Mouse (Mus musculus): ENCODE results near the gene Taf1b. TPM values are rescaled to one million over a fixed set of nuclear protein-coding genes. Genes with fewer than 3 reads are reported as not detected.

The Taf1b gene
- polyA plus RNA-seq, 1 experiment from 2014 or later = 19.7 TPM

DNA sequence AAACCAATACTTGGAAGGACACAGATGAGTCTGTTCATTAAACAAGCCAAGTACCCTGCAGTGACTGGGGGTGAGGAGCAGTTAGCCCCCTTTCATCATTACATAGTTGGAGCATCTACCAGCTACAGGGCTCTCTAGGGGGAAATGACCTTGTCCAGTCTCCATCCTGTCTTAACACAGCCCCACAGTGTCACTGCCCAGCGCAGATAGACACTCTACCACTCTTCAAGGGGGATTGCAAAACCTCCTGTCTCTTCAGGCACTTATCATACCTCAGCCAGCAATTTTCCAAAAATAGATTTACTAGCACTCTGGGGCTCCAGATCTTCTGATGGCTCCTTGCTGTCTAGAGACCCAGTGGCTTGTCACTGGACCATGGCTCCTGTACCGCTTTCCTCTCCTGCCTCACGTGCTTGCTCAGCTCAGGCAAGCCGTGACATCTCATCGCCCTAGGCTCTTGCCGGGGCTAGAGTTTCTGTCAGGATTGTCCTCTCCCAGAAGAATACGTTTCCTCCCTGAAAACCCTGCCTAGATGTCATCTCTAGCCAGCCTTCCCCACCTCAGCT, 65.3 kb downstream of the Taf1b start:
- Histone ChIP-seq H3K9me3 (no peaks in the 10 kb centered on the region), H3K36me3 (no peaks in the 10 kb centered on the region), H3K4me2 (no peak overlapping the region), H3K27ac (no peak overlapping the region), H3K4me1 (no peaks in the 10 kb centered on the region), H3K4me3 (replicated peaks) (no peak overlapping the region), H3K27me3 (replicated peaks) (no peaks in the 10 kb centered on the region), H3K9ac (no peak overlapping the region)
- ATAC-seq (ENCODE audit: insufficient read depth, low FRiP score, low read depth) = no peak
- 83% methylated on average over 7 of the region's 7 CpGs for WGBS

GRCm38 (mm10) chr12:24565311-24565710, 67.2 kb downstream of the Taf1b start:
- no peak overlapping the region for H3K4me2 ChIP-seq
- H3K4me1 ChIP-seq = no peaks in the 10 kb centered on the region
- H3K4me3 ChIP-seq (replicated peaks) = no peak overlapping the region
- H3K27ac ChIP-seq = no peak overlapping the region
- no peak overlapping the region for H3K9ac ChIP-seq
- 71% methylated on average over 6 of the region's 6 CpGs for whole genome bisulfite sequencing
- H3K27me3 ChIP-seq (replicated peaks) = 0 out of 2 replicates have a peak, but pooled peaks cover under 1% of the 10 kb centered on the region
- no peak for ATAC-seq (ENCODE audit: insufficient read depth, low FRiP score, low read depth)
- no peaks in the 10 kb centered on the region for H3K36me3 ChIP-seq
- no peaks in the 10 kb centered on the region for H3K9me3 ChIP-seq

GRCm38 (mm10) chr12:24567606-24568005, 69.4 kb downstream of the Taf1b start:
- Histone ChIP-seq H3K36me3 (no peaks in the 10 kb centered on the region), H3K4me3 (replicated peaks) (no peak overlapping the region), H3K27me3 (replicated peaks) (peaks cover 7% of the 10 kb centered on the region; the same call in 1 of the 2 replicates), H3K4me2 (no peak overlapping the region), H3K4me1 (peaks cover 7% of the 10 kb centered on the region; the same call in 1 of the 2 replicates), H3K9me3 (no peaks in the 10 kb centered on the region), H3K27ac (no peak overlapping the region), H3K9ac (no peak overlapping the region)
- WGBS = 79% methylated on average over 3 of the region's 3 CpGs
- ATAC-seq (ENCODE audit: insufficient read depth, low FRiP score, low read depth) = no peak

DNA sequence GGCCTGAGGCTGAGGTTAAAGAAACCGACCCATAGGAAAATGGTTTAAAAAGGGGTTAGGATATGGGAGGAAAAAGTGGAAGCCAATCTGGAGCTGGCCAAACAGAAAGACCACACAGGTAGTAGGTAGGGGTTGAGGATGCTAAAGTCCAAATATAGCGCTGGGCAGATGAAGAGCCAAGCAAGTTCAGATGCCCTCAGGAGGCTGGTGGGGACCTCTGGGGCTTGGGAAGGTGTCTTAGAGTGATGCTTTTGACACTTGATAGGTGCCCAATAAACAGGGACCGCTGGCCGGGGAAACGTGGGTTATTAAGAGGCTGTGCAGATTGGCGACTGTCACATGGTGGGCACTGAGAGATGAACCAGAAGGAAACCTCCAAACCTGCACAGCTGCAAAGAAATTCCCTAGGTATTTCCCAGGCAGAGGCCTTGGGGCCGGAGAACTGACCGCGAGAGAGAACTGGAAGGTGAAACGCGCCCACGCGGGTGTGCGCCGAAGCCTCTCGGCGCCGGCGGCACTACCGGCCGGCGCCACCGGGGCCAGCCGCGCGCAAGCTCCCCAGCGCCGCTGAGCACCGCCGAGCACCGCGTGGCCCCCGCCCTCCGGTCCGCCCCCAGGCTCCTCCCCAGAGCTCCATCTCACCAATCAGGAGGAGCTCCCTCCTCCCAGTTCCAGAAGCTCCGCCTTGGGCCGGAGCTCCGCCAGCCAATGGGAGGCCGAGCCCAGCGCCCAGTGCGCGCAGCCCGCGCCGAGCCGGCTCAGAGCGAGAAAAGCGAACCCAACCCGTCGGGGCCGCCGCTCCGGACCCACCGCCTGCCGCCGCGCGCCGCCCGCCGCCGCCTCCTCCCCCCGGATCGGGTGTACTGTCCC, 73.6 kb downstream of the Taf1b start, which contains the start of gene Grhl1:
TSS of gene Grhl1 (plus strand) at position 761 of the 870 bp plus-strand sequence.
- peak within 1 kb of the TSS; percentile 94 for H3K4me2 ChIP-seq
- peak within 1 kb of the TSS; percentile 11; the same call in 1 of the 2 replicates for H3K27ac ChIP-seq
- H3K4me3 ChIP-seq (replicated peaks) = peak within 1 kb of the TSS; percentile 55
- WGBS = 2% methylated on average over 58 of the region's 64 CpGs
- H3K9me3 ChIP-seq = no peaks in the 10 kb centered on the region
- peaks cover 7% of the 10 kb centered on the region; the same call in 1 of the 2 replicates for H3K27me3 ChIP-seq (replicated peaks)
- ATAC-seq (ENCODE audit: insufficient read depth, low FRiP score, low read depth) = peak; percentile 100
- H3K4me1 ChIP-seq = peaks cover 17% of the 10 kb centered on the region; the same call in 1 of the 2 replicates
- peak within 1 kb of the TSS; percentile 23; the same call in 1 of the 2 replicates for H3K9ac ChIP-seq
- no peaks in the 10 kb centered on the region for H3K36me3 ChIP-seq

DNA sequence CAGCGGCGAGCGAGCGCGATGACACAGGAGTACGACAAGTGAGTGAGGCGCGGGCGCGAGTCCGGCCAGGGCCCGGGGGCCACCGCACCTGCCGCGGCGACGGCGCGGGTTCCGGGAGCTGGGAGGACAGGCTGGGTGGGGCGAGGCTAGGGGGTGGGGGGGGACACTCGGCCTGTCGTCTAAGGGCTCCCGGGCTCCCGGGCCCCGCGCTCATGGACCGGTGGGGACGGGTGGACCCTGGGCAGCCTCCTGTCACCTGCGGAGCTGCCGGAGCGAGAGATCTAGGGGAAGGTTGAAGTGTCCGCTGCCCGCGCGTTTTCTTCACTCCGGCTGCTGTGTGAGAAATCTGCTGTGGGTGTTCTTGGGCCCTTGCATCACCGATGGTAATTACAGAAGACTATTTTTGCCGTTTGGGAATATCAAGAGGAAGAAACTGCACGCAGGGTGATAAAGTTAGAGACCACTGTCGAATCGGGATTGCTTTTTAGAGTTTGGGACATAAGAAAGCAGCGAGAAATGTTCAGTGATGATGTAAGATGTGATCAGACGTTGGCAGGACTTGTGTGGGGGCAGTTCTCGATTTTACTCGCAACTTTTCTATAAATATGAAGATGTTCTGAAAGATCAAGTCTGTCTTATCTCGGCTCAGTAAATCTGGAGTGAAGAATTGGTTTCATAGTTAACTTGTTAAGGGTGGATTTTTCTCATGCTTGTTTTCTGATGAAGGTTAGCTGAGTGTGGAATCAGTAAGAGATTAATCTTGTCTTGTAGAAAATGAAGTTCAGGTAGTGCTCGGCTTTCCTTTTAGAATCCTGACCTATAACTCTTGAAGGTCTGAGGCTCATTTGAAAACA, 74.5 kb downstream of the Taf1b start:
- peak; percentile 25 for ATAC-seq (ENCODE audit: insufficient read depth, low FRiP score, low read depth)
- Histone ChIP-seq H3K27me3 (replicated peaks) (peaks cover 7% of the 10 kb centered on the region; the same call in 1 of the 2 replicates), H3K4me1 (peaks cover 17% of the 10 kb centered on the region; the same call in 1 of the 2 replicates), H3K4me3 (replicated peaks) (peak overlapping the region; percentile 55), H3K9me3 (no peaks in the 10 kb centered on the region), H3K4me2 (peak overlapping the region; percentile 94), H3K36me3 (no peaks in the 10 kb centered on the region), H3K9ac (no peak overlapping the region; the same call in 1 of the 2 replicates), H3K27ac (no peak overlapping the region)
- 4% methylated on average over 46 of the region's 48 CpGs for WGBS

DNA sequence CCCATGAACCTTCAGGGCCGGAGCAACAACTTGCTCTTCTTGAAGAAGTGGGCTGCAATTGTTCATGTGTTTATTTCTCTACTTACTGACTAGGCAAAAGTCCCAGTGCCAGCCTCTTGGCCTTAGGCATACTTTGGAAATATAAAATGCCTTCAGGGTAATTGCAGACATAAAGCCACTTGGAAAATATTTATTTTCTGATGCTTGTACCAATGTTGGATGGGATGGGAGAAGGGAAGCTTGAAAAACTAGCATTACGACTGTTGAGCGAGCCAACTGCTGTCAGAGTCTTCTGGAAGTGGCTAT, 75.1 kb downstream of the Taf1b start:
- Histone ChIP-seq H3K36me3 (no peaks in the 10 kb centered on the region), H3K4me3 (replicated peaks) (peak overlapping the region; percentile 55; the same call in 1 of the 2 replicates), H3K27me3 (replicated peaks) (peaks cover 7% of the 10 kb centered on the region; the same call in 1 of the 2 replicates), H3K4me1 (peaks cover 17% of the 10 kb centered on the region; the same call in 1 of the 2 replicates), H3K9me3 (no peaks in the 10 kb centered on the region), H3K4me2 (peak overlapping the region; percentile 94; the same call in 1 of the 2 replicates), H3K9ac (no peak overlapping the region), H3K27ac (no peak overlapping the region)
- no peak for ATAC-seq (ENCODE audit: insufficient read depth, low FRiP score, low read depth)
- WGBS = 32% methylated on average over 3 of the region's 3 CpGs

- Histone ChIP-seq H3K27ac (no peak overlapping the region), H3K4me2 (peak overlapping the region; percentile 7; the same call in 1 of the 2 replicates), H3K27me3 (replicated peaks) (peaks cover 7% of the 10 kb centered on the region; the same call in 1 of the 2 replicates), H3K9me3 (no peaks in the 10 kb centered on the region), H3K4me1 (peaks cover 17% of the 10 kb centered on the region; the same call in 1 of the 2 replicates), H3K36me3 (no peaks in the 10 kb centered on the region), H3K4me3 (replicated peaks) (no peak overlapping the region), H3K9ac (no peak overlapping the region)
- WGBS = 29% methylated on average over 7 of the region's 7 CpGs
- no peak for ATAC-seq (ENCODE audit: insufficient read depth, low FRiP score, low read depth)
Measured at GRCm38 (mm10) chr12:24574870-24575269, 76.7 kb downstream of the Taf1b start.

- Histone ChIP-seq H3K9me3 (no peaks in the 10 kb centered on the region), H3K9ac (no peak overlapping the region), H3K27ac (no peak overlapping the region), H3K4me2 (no peak overlapping the region), H3K36me3 (no peaks in the 10 kb centered on the region), H3K4me3 (replicated peaks) (no peak overlapping the region), H3K27me3 (replicated peaks) (no peaks in the 10 kb centered on the region), H3K4me1 (no peaks in the 10 kb centered on the region)
- 75% methylated on average over 1 of the region's 1 CpGs for WGBS
- no peak for ATAC-seq (ENCODE audit: insufficient read depth, low FRiP score, low read depth)
Measured at GRCm38 (mm10) chr12:24580452-24580851, 82.3 kb downstream of the Taf1b start.

DNA sequence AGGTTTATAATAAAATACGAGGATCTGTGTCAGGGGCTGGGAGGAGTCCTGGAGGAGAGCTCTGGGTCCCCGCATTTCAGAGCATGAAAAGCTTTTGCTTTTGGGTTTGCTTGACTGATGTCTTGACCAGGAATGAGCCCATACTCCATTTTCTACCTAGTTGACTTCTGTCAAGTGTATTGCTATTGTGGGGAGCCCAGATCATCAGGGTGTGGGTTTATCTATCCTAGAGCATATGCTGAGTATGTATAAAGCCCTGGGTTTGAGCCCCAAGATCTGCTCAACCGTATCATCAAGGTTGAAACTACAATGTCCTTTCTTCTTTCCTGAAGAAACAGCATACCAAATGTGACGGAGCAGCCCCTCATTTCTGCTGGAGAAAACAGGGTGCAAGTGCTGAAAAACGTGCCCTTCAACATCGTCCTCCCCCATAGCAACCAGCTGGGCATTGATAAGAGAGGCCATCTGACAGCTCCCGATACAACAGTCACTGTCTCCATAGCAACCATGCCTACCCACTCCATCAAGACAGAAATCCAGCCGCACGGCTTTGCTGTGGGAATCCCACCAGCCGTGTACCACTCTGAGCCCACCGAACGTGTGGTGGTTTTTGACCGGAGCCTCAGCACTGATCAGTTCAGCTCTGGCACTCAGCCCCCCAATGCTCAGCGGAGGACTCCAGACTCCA, 83.0 kb downstream of the Taf1b start:
- H3K9ac ChIP-seq = no peak overlapping the region
- no peak; the same call in 1 of the 2 replicates for ATAC-seq (ENCODE audit: insufficient read depth, low FRiP score, low read depth)
- H3K27ac ChIP-seq = no peak overlapping the region
- H3K36me3 ChIP-seq = no peaks in the 10 kb centered on the region
- no peaks in the 10 kb centered on the region for H3K4me1 ChIP-seq
- H3K27me3 ChIP-seq (replicated peaks) = no peaks in the 10 kb centered on the region
- WGBS = 74% methylated on average over 14 of the region's 14 CpGs
- H3K4me2 ChIP-seq = no peak overlapping the region
- H3K9me3 ChIP-seq = no peaks in the 10 kb centered on the region
- no peak overlapping the region for H3K4me3 ChIP-seq (replicated peaks)

GRCm38 (mm10) chr12:24583653-24584052, 85.5 kb downstream of the Taf1b start:
- Histone ChIP-seq H3K27me3 (replicated peaks) (no peaks in the 10 kb centered on the region), H3K9ac (no peak overlapping the region), H3K9me3 (no peaks in the 10 kb centered on the region), H3K27ac (no peak overlapping the region), H3K4me2 (no peak overlapping the region), H3K4me1 (no peaks in the 10 kb centered on the region), H3K4me3 (replicated peaks) (no peak overlapping the region), H3K36me3 (no peaks in the 10 kb centered on the region)
- WGBS = 76% methylated on average over 3 of the region's 3 CpGs
- ATAC-seq (ENCODE audit: insufficient read depth, low FRiP score, low read depth) = no peak

DNA sequence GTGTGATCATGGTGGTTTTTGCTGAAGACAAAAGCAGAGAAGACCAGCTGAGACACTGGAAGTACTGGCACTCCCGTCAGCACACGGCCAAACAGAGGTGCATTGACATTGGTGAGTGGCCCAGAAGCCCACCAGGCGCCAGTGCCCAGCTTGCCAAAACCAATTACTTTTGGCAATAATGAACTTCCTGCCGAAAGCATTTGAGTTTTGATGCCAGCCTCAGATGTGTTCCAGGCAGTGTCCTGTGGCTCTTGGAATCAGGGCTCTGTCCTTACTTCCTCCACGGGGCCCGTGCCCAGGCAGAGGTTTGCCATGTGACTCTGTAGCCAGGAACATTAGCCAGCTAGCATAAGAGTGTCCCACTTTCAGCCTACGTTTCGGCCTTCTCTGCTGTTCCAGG, 86.7 kb downstream of the Taf1b start:
- 81% methylated on average over 8 of the region's 8 CpGs for WGBS
- Histone ChIP-seq H3K9ac (no peak overlapping the region), H3K4me2 (no peak overlapping the region), H3K4me1 (no peaks in the 10 kb centered on the region), H3K9me3 (no peaks in the 10 kb centered on the region), H3K27ac (no peak overlapping the region), H3K36me3 (no peaks in the 10 kb centered on the region), H3K4me3 (replicated peaks) (no peak overlapping the region), H3K27me3 (replicated peaks) (no peaks in the 10 kb centered on the region)
- no peak for ATAC-seq (ENCODE audit: insufficient read depth, low FRiP score, low read depth)

All from stomach, embryonic 15.5 days (tissue).